Mouse (Mus musculus) mammary gland, adult 2 months (tissue): Measurements from ENCODE around the gene Rgs19. TPM values are rescaled to one million over a fixed set of nuclear protein-coding genes. Genes with fewer than 3 reads are reported as not detected.

Experiments used
- polyA plus RNA-seq: library from polyadenylated mRNA; depleted of rRNA; stranded (reverse); fragments of >200 nt; gene quantifications from 2 replicates; pipeline ENCODE4 v1.2.3, GENCODE M21; 2012; ENCODE audit warnings: low replicate concordance; rRNA removed

The Rgs19 gene
- 136 and 206 TPM in 2 replicates for polyA plus RNA-seq

DNA sequence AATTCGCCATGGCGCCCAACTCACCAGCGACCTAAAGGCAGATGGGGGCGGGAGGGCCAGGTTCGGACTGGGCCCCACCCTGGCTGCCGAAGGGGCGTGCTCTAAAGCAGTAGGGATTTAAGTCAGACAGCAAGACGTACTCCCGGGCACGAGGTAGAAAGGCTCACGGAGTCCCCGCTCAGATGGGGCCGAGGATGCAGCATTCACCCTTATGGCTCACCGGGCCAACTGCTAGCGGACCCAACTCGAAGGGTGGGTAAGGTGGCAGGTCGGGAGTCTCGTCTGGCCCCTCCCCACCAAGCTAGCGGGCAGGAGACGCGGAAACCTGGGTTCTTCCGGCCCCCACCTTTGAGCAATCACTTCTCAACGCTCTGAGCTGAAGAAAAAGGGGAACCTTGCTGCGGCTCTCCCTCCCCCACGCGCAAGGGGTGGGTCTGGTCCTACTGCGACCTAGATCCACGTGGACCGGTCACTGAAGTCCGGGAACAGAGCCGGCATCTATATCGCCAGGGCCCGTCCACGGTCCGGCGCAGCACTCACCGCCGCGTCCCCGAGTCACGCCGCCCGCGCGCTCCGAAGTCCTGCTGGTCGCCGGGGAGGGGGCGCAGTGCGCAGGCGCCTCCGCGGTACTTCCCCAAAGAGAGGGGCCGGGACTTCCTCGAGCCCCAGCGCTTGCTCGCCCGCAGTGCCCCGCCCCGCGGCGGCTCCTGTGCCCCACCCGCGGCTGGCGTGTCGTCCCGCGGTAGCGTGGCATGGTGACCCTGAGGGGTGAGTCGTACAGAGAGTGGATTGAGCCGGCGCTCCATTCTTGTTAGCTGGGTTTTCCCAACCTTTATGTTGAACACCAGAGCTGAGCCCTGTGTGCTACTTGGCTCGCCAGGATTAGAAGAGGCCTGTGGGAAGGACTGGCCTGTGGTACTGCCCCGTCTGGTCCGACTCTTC is at the start of gene Rgs19:
Gene Rgs19, minus strand, starts transcription at position 639 of the 942 bp plus-strand sequence.

DNA sequence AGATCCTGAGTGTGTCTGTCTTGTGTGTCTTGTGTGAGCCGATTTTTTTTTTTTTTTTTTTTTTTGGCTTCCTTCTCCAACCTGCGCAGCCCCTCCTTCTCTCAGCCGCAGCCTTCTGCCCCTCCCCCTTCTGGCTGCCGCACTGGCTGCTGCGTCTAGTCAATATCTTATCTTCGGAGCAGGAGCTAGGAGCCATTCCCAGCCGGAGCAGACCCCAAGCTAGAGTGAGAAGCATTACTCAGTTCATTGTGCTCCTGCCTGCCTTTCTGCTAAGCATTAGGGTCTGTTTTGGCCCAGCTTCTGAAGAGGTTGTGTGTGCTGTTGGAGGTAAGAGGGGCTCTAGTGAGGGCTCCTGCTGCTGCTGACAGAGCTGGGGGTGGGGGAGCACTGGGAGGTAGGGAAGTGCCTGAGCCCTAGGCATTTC is 21.1 kb upstream of the Rgs19 start, which contains the start of gene Oprl1:
Gene Oprl1, plus strand, starts transcription at position 114 of the 424 bp plus-strand sequence.

DNA sequence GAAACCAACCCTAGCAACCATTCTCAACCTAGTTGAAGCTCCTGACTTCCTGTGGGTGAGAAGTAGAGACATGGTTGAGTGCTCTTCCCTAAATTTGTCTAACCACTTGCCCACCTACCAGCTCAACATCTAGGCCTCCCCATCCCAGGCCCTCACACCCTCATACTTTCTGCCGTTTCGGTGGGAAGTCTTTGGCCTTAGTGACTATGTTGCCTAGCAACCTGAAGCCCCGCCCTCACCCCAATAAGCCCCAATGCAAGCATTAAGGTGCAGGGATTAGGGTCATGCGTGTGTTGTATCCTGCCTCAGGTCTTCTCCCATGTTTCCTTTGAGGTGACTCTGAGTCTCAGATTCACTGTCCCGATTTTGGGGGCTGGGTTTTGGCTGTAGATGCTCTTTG is 4.5 kb upstream of the Rgs19 start, which contains the start of gene Lkaaear1:
Gene Lkaaear1, minus strand, starts transcription at position 202 of the 400 bp plus-strand sequence.

DNA sequence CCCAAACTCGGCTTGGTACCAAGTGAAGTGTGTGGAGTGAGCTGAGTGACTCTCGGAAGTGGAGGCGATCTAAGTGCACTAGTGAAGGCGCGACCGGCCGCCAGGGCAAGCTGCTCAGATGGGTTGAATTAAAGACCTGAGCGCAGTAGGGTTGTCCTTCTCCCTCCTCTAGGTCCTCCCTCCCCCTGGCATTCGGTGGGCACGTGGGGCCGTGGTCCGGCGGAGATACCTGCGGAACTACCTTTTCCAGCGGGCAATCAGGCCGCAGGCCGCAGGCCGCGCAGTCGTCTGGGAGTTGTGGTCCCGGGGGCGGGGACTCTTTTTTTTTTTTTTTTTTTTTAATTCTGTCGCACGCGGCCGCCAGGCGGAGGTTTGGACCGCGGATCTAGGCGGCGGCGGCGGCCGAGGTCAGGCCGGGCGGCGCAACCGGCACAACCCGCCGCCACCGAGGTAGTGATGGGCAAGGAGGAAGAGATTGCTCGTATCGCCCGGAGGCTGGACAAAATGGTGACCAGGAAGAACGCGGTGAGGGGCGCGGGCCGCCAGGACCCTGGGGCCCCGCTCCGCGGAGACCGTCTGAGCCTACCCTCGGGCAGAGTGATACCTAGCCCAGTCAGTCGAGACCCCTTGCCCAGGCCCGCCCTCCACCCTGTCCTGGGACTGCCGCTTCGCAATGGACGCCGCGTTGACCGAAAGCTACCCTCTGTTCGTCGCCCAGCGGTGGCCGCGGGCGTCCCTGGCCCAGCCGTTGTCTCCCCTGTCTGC is 13.6 kb downstream of the Rgs19 start, which contains the start of gene Tcea2:
Gene Tcea2, plus strand, starts transcription at position 360 of the 765 bp plus-strand sequence.

DNA sequence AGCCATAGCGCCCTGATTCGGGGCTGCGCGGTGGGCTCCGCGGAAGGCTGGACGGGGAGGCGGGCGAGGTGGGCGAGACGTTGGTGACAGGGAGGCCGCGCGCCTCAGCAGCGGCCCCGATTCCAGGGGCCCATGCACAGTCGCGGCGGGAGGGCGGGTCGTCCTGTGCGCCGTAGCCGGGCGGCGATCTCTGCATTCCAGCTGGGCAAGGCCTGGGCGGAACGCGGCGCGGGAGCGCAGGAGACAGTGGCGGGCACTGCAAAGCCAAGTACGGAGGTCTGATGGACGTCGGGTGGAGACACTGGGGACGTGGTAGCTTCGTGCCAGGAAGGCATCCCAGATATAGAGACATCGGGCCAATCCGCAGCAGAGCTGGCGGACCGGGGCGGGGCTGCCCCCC is 22.5 kb downstream of the Rgs19 start, which contains the start of gene Sox18:
Gene Sox18, minus strand, starts transcription at position 315 of the 400 bp plus-strand sequence.

DNA sequence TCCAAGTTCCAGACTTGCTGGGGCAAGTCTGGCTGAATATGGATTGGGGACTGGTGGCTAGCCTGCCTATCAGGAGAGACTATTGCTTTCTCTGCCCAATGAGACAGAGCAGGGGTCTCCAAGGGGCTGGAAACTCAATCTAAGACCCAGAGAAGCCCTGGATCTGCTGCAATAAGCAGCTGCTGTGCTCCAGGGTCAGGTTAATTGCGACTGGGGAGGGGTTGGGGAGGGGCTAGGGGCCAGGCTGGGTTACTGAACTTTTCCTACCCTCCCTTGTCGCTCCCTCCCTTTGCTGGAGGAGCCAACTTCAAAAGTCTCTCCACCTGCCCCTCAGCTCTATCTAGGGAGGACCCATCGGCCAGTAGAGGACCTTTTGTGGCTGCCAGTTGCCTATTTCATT is 37.0 kb downstream of the Rgs19 start, which contains the start of gene Gm29797:
Gene Gm29797, plus strand, starts transcription at position 301 of the 400 bp plus-strand sequence.

Other genes with a start within 250 kb of the Rgs19 start
- 9.5 and 13.9 TPM in 2 replicates for gene Zbtb46, start 234.6 kb downstream of the Rgs19 start, polyA plus RNA-seq
- 0.09 and 0.18 TPM in 2 replicates for gene Abhd16b, start 200.8 kb downstream of the Rgs19 start, polyA plus RNA-seq
- gene Tpd52l2, start 196.8 kb downstream of the Rgs19 start, polyA plus RNA-seq = 43.4 and 55.1 TPM in 2 replicates
- gene Dnajc5, start 173.5 kb downstream of the Rgs19 start, polyA plus RNA-seq = 55.5 and 79.7 TPM in 2 replicates
- gene Uckl1, start 109.1 kb downstream of the Rgs19 start, polyA plus RNA-seq = 149 and 242 TPM in 2 replicates
- gene Prpf6, start 102.1 kb downstream of the Rgs19 start, polyA plus RNA-seq = 12.7 and 15.9 TPM in 2 replicates
- 46.3 and 50.6 TPM in 2 replicates for gene Zfp512b, start 101.2 kb downstream of the Rgs19 start, polyA plus RNA-seq
- 19.4 and 21.0 TPM in 2 replicates for gene Samd10, start 94.8 kb downstream of the Rgs19 start, polyA plus RNA-seq
- not detected in 2 replicates for gene Gm29797, start 36.9 kb downstream of the Rgs19 start, polyA plus RNA-seq
- gene Sox18, start 22.3 kb downstream of the Rgs19 start, polyA plus RNA-seq = 95.8 and 190 TPM in 2 replicates
- gene Tcea2, start 13.7 kb downstream of the Rgs19 start, polyA plus RNA-seq = 12.8 and 20.0 TPM in 2 replicates
- gene Lkaaear1, start 4.5 kb upstream of the Rgs19 start, polyA plus RNA-seq = not detected in 2 replicates
- 0.22 and 0.37 TPM in 2 replicates for gene Oprl1, start 21.0 kb upstream of the Rgs19 start, polyA plus RNA-seq
- not detected in 2 replicates for gene Myt1, start 69.4 kb upstream of the Rgs19 start, polyA plus RNA-seq
- 18.1 and 28.3 TPM in 2 replicates for gene Pcmtd2, start 143.9 kb upstream of the Rgs19 start, polyA plus RNA-seq
- gene Polr3k, start 170.4 kb upstream of the Rgs19 start, polyA plus RNA-seq = 2.1 and 4.4 TPM in 2 replicates